Mouse (Mus musculus): ENCODE data around the gene Vmn1r185. TPM values are rescaled to one million over a fixed set of nuclear protein-coding genes. Genes with fewer than 3 reads are reported as not detected.
"Not testable (repeated sequence)": the region's sequence is repeated elsewhere in the genome, so short reads cannot be mapped to it uniquely, and the experiment has no call there.

The Vmn1r185 gene
- not detected in 2 replicates for total RNA-seq (2012; rRNA removed)

- H3K27ac ChIP-seq (ENCODE audit: insufficient read depth, low read depth, low read length, poor library complexity, severe bottlenecking); DNase-seq (ENCODE audit: low read depth, low spot score); H3K9ac ChIP-seq (ENCODE audit: insufficient read depth, low read depth, low read length, poor library complexity, severe bottlenecking); H3K9me3 ChIP-seq (ENCODE audit: control insufficient read depth, insufficient read depth, low read depth, low read length); H3K4me1 ChIP-seq (ENCODE audit: control insufficient read depth in 2 of 2, insufficient read depth in 2 of 2, low read length in 2 of 2, poor library complexity in 1 of 2); H3K4me3 ChIP-seq (ENCODE audit: insufficient read depth in 1 of 2, low read depth in 1 of 2, low read length in 2 of 2, poor library complexity in 1 of 2, severe bottlenecking in 1 of 2); H3K36me3 ChIP-seq (ENCODE audit: control insufficient read depth, insufficient read depth, low read length, poor library complexity, severe bottlenecking): not testable (repeated sequence)
- in situ Hi-C loops (cut with MboI; ENCODE audit: low sequenced_read_pairs in 2 of 2, unreplicated experiment in 2 of 2) = loop anchor here in 1 of 2 experiments (5.0 kb wide), 1 partner anchor 356 kb away; the partner anchor contains the start of gene Vmn1r184
These were observed at the start of gene Vmn1r185 for GRCm38 (mm10) chr7:26618364-26618763. Gene Vmn1r185 (minus strand): TSS chr7:26618464.

DNA sequence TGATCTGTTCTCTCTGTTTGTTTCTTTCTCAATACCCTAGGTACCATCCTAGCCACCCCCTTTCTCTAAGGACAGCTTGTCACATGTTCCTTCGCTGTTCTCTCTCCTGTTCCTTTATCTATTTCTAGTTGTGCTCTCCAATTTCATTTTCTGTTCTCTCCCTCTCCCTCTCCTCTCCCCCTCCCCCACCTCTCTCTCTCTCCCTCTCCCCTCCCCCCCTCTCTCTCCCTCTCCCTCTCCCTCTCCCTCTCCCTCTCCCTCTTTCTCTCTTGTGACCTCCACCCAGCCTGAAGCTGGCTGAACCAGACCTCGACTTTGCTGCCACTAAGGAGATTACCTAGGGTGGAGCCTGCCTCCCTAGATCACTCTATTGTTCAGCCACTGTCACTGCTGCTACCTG, 49.2 kb upstream of the Vmn1r185 start:
- DNase-seq (ENCODE audit: low read depth, low spot score); H3K4me3 ChIP-seq (ENCODE audit: insufficient read depth in 1 of 2, low read depth in 1 of 2, low read length in 2 of 2, poor library complexity in 1 of 2, severe bottlenecking in 1 of 2); H3K27ac ChIP-seq (ENCODE audit: insufficient read depth, low read depth, low read length, poor library complexity, severe bottlenecking); H3K9ac ChIP-seq (ENCODE audit: insufficient read depth, low read depth, low read length, poor library complexity, severe bottlenecking); H3K36me3 ChIP-seq (ENCODE audit: control insufficient read depth, insufficient read depth, low read length, poor library complexity, severe bottlenecking); H3K9me3 ChIP-seq (ENCODE audit: control insufficient read depth, insufficient read depth, low read depth, low read length); in situ Hi-C loops (cut with MboI; ENCODE audit: low sequenced_read_pairs in 2 of 2, unreplicated experiment in 2 of 2): not testable (repeated sequence)
- H3K4me1 ChIP-seq (ENCODE audit: control insufficient read depth in 2 of 2, insufficient read depth in 2 of 2, low read length in 2 of 2, poor library complexity in 1 of 2) = peaks cover 8 to 10% of the 10 kb centered on the region in 2 experiments; a peak in 3 of 4 replicates

- no peak overlapping the region for H3K4me3 ChIP-seq (ENCODE audit: insufficient read depth in 1 of 2, low read depth in 1 of 2, low read length in 2 of 2, poor library complexity in 1 of 2, severe bottlenecking in 1 of 2)
- in situ Hi-C loops (cut with MboI; ENCODE audit: low sequenced_read_pairs in 2 of 2, unreplicated experiment in 2 of 2) = no loop called here
These were observed 47.7 kb upstream of the Vmn1r185 start for GRCm38 (mm10) chr7:26666011-26666410.

GRCm38 (mm10) chr7:26589774-26590173, 28.5 kb downstream of the Vmn1r185 start:
- in situ Hi-C loops (cut with MboI; ENCODE audit: low sequenced_read_pairs in 2 of 2, unreplicated experiment in 2 of 2) = no loop called here
- Histone ChIP-seq H3K9ac (ENCODE audit: insufficient read depth, low read depth, low read length, poor library complexity, severe bottlenecking) (no peak overlapping the region), H3K4me3 (ENCODE audit: insufficient read depth in 1 of 2, low read depth in 1 of 2, low read length in 2 of 2, poor library complexity in 1 of 2, severe bottlenecking in 1 of 2) (no peak overlapping the region), H3K4me1 (ENCODE audit: control insufficient read depth in 2 of 2, insufficient read depth in 2 of 2, low read length in 2 of 2, poor library complexity in 1 of 2) (peaks cover 0 to 8% of the 10 kb centered on the region in 2 experiments; a peak in 1 of 4 replicates), H3K9me3 (ENCODE audit: control insufficient read depth, insufficient read depth, low read depth, low read length) (no peaks in the 10 kb centered on the region), H3K36me3 (ENCODE audit: control insufficient read depth, insufficient read depth, low read length, poor library complexity, severe bottlenecking) (no peaks in the 10 kb centered on the region), H3K27ac (ENCODE audit: insufficient read depth, low read depth, low read length, poor library complexity, severe bottlenecking) (no peak overlapping the region)
- TF ChIP-seq ZNF384 (IDR thresholded peaks at IDR 0.05; ENCODE audit: low read depth, low read length) = no peak
- no peak for TF ChIP-seq HCFC1 (IDR thresholded peaks at IDR 0.05; ENCODE audit: borderline replicate concordance, insufficient read depth, low read length)
- TF ChIP-seq ZC3H11A (IDR thresholded peaks at IDR 0.05; ENCODE audit: borderline replicate concordance, low read depth, low read length) = no peak
- TF ChIP-seq MAFK (IDR thresholded peaks at IDR 0.05; ENCODE audit: insufficient read depth, low read depth, low read length) = no peak
- no peak for TF ChIP-seq CHD2 (IDR thresholded peaks at IDR 0.05; ENCODE audit: low read depth, low read length)
- DNase-seq (ENCODE audit: low read depth, low spot score) = no peak

More at GRCm38 (mm10) chr7:26666011-26666410, 47.7 kb upstream of the Vmn1r185 start:
- DNase-seq (ENCODE audit: low read depth, low spot score) = no peak
- Histone ChIP-seq H3K9me3 (ENCODE audit: control insufficient read depth, insufficient read depth, low read depth, low read length) (no peaks in the 10 kb centered on the region), H3K36me3 (ENCODE audit: control insufficient read depth, insufficient read depth, low read length, poor library complexity, severe bottlenecking) (no peaks in the 10 kb centered on the region), H3K9ac (ENCODE audit: insufficient read depth, low read depth, low read length, poor library complexity, severe bottlenecking) (no peak overlapping the region), H3K4me1 (ENCODE audit: control insufficient read depth in 2 of 2, insufficient read depth in 2 of 2, low read length in 2 of 2, poor library complexity in 1 of 2) (peaks cover 8 to 10% of the 10 kb centered on the region in 2 experiments; a peak in 3 of 4 replicates), H3K27ac (ENCODE audit: insufficient read depth, low read depth, low read length, poor library complexity, severe bottlenecking) (no peak overlapping the region)
- no peak for TF ChIP-seq ZC3H11A (IDR thresholded peaks at IDR 0.05; ENCODE audit: borderline replicate concordance, low read depth, low read length)
- no peak for TF ChIP-seq ZNF384 (IDR thresholded peaks at IDR 0.05; ENCODE audit: low read depth, low read length)
- no peak for TF ChIP-seq HCFC1 (IDR thresholded peaks at IDR 0.05; ENCODE audit: borderline replicate concordance, insufficient read depth, low read length)
- TF ChIP-seq CHD2 (IDR thresholded peaks at IDR 0.05; ENCODE audit: low read depth, low read length) = no peak
- no peak for TF ChIP-seq MAFK (IDR thresholded peaks at IDR 0.05; ENCODE audit: insufficient read depth, low read depth, low read length)

DNA sequence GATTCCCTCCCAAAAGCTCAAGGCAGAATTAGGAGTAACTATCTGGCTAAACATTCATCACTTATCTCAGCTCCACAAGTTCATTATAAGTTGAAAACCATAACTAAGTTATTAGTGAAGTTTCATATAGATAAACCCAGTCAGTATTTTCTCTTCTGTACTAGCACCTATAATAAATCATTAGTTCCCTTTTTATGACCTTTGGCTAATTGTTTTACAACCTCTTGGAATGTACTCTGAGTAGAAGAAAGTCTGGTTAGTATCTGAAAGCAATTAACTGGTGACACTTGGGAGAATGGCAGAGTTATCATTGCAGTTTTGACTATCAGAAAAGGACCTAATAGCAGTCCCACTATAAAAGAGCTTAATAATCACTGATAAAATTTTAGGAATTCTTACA, 29.2 kb downstream of the Vmn1r185 start:
- H3K36me3 ChIP-seq (ENCODE audit: control insufficient read depth, insufficient read depth, low read length, poor library complexity, severe bottlenecking) = no peaks in the 10 kb centered on the region
- no peak overlapping the region for H3K27ac ChIP-seq (ENCODE audit: insufficient read depth, low read depth, low read length, poor library complexity, severe bottlenecking)
- no peak for TF ChIP-seq HCFC1 (IDR thresholded peaks at IDR 0.05; ENCODE audit: borderline replicate concordance, insufficient read depth, low read length)
- TF ChIP-seq ZNF384 (IDR thresholded peaks at IDR 0.05; ENCODE audit: low read depth, low read length) = no peak
- no peak for TF ChIP-seq CHD2 (IDR thresholded peaks at IDR 0.05; ENCODE audit: low read depth, low read length)
- TF ChIP-seq ZC3H11A (IDR thresholded peaks at IDR 0.05; ENCODE audit: borderline replicate concordance, low read depth, low read length) = no peak
- TF ChIP-seq MAFK (IDR thresholded peaks at IDR 0.05; ENCODE audit: insufficient read depth, low read depth, low read length) = no peak
- DNase-seq (ENCODE audit: low read depth, low spot score) = no peak
- in situ Hi-C loops (cut with MboI; ENCODE audit: low sequenced_read_pairs in 2 of 2, unreplicated experiment in 2 of 2) = no loop called here
- H3K4me3 ChIP-seq (ENCODE audit: insufficient read depth in 1 of 2, low read depth in 1 of 2, low read length in 2 of 2, poor library complexity in 1 of 2, severe bottlenecking in 1 of 2) = no peak overlapping the region
- no peaks in the 10 kb centered on the region for H3K9me3 ChIP-seq (ENCODE audit: control insufficient read depth, insufficient read depth, low read depth, low read length)
- H3K4me1 ChIP-seq (ENCODE audit: control insufficient read depth in 2 of 2, insufficient read depth in 2 of 2, low read length in 2 of 2, poor library complexity in 1 of 2) = peaks cover 0 to 8% of the 10 kb centered on the region in 2 experiments; a peak in 1 of 4 replicates
- no peak overlapping the region for H3K9ac ChIP-seq (ENCODE audit: insufficient read depth, low read depth, low read length, poor library complexity, severe bottlenecking)

Other genes starting within 250 kb of the Vmn1r185 start
- gene Nlrp9c, start 214.8 kb downstream of the Vmn1r185 start, total RNA-seq (2012; rRNA removed) = 0.13 and 0.53 TPM in 2 replicates
- 1.8 and 3.3 TPM in 2 replicates for gene Nlrp4a, start 183.4 kb downstream of the Vmn1r185 start, total RNA-seq (2012; rRNA removed)
- not detected in 2 replicates for gene Nlrp9a, start 83.4 kb downstream of the Vmn1r185 start, total RNA-seq (2012; rRNA removed)
- 1.1 and 1.7 TPM in 2 replicates for gene Cyp2b23, start 68.0 kb upstream of the Vmn1r185 start, total RNA-seq (2012; rRNA removed)
- not detected in 2 replicates for gene Cyp2b19, start 138.7 kb upstream of the Vmn1r185 start, total RNA-seq (2012; rRNA removed)
- not detected in 2 replicates for gene Cyp2g1, start 190.4 kb upstream of the Vmn1r185 start, total RNA-seq (2012; rRNA removed)
- gene Cyp2a5, start 216.8 kb upstream of the Vmn1r185 start, total RNA-seq (2012; rRNA removed) = not detected in 2 replicates